Mouse (Mus musculus) CH12.LX (cell line): Measurements from ENCODE around the gene Npnt.

Source experiments
- CTCF ChIP-seq, 2 experiments: IDR thresholded peaks in 1 of 2; conservative IDR thresholded peaks in 1 of 2; 2 replicates each; pipeline ENCODE4 v1.5.1; 2011 to 2012; ENCODE audit warnings: low read depth in 2 of 2, low read length in 2 of 2, improper control_type of control experiment in 1 of 2, inconsistent platforms in 1 of 2, mild to moderate bottlenecking in 1 of 2, moderate library complexity in 1 of 2
- GABPA ChIP-seq: IDR thresholded peaks from 2 replicates; pipeline ENCODE4 v1.6.1; 2012; ENCODE audit warnings: low read depth, low read length, improper control_type of control experiment, inconsistent platforms; ENCODE audit not compliant: insufficient replicate concordance
- IRF4 ChIP-seq: IDR thresholded peaks from 2 replicates; pipeline ENCODE4 v1.6.1; 2014; ENCODE audit warnings: low read depth, mild to moderate bottlenecking, inconsistent platforms, low read length, improper control_type of control experiment
- KAT2A ChIP-seq: IDR thresholded peaks from 2 replicates; pipeline ENCODE4 v1.6.1; 2012; ENCODE audit warnings: low read length, improper control_type of control experiment, inconsistent platforms; ENCODE audit not compliant: insufficient replicate concordance
- MAFK ChIP-seq: IDR thresholded peaks from 2 replicates; pipeline ENCODE4 v1.6.1; 2011; ENCODE audit warnings: low read length, improper control_type of control experiment; ENCODE audit not compliant: insufficient replicate concordance
- MAX ChIP-seq: IDR thresholded peaks from 2 replicates; pipeline ENCODE4 v1.6.1; 2011; ENCODE audit warnings: low read length, improper control_type of control experiment
- MAZ ChIP-seq: IDR thresholded peaks from 2 replicates; pipeline ENCODE4 v1.6.1; 2012; ENCODE audit warnings: low read depth, mild to moderate bottlenecking, inconsistent platforms, low read length, improper control_type of control experiment, moderate library complexity
- NRF1 ChIP-seq: IDR thresholded peaks from 2 replicates; pipeline ENCODE4 v1.6.1; 2014; ENCODE audit warnings: low read depth, mild to moderate bottlenecking, inconsistent platforms, low read length, improper control_type of control experiment, moderate library complexity
- POLR2A ChIP-seq: IDR thresholded peaks from 2 replicates; pipeline ENCODE4 v1.6.1; 2011; ENCODE audit warnings: low read depth, mild to moderate bottlenecking, improper control_type of control experiment, low read length
- RAD21 ChIP-seq: IDR thresholded peaks from 2 replicates; pipeline ENCODE4 v1.6.1; 2011; ENCODE audit warnings: low read depth, mild to moderate bottlenecking, low read length, improper control_type of control experiment, moderate library complexity
- ZNF384 ChIP-seq: IDR thresholded peaks from 2 replicates; pipeline ENCODE4 v1.6.1; 2012; ENCODE audit warnings: low read depth, low read length, improper control_type of control experiment, inconsistent platforms

GRCm38 (mm10) chr3:132919798-132920197 lies 30.3 kb downstream of the Npnt start:
- TF ChIP-seq IRF4 (no peak), CTCF (conservative IDR thresholded peaks at IDR 0.05 in 1 of 2, IDR thresholded peaks at IDR 0.05 in 1 of 2; ENCODE audit: low read depth in 2 of 2, low read length in 2 of 2) (no peak), POLR2A (no peak), MAZ (no peak), KAT2A (no peak), MAFK (no peak), RAD21 (no peak), GABPA (no peak), NRF1 (no peak), MAX (no peak), ZNF384 (no peak)
